Mouse (Mus musculus): ENCODE measurements around the gene Tap1. TPM values are rescaled to one million over a fixed set of nuclear protein-coding genes. Genes with fewer than 3 reads are reported as not detected.

Gene Tap1
- polyA plus RNA-seq, 1 experiment from 2014 or later, result 0.60 TPM

- no peaks in the 10 kb centered on the region for H3K36me3 ChIP-seq
- no peak overlapping the region for H3K4me3 ChIP-seq
- no peak overlapping the region for H3K27ac ChIP-seq (replicated peaks)
- peaks cover 5% of the 10 kb centered on the region; the same call in 1 of the 2 replicates for H3K27me3 ChIP-seq
- no peaks in the 10 kb centered on the region for H3K9me3 ChIP-seq
- H3K4me2 ChIP-seq, result no peak overlapping the region
- ATAC-seq (ENCODE audit: low read depth), result no peak
- H3K9ac ChIP-seq, result no peak overlapping the region
- no peaks in the 10 kb centered on the region for H3K4me1 ChIP-seq (replicated peaks)
- WGBS, result 75% methylated on average over 4 of the region's 4 CpGs
Observed at GRCm38 (mm10) chr17:34244656-34245055, 57.3 kb downstream of the Tap1 start.

Other genes with a start within 250 kb of the Tap1 start
- gene Pfdn6, start 247.2 kb upstream of the Tap1 start, polyA plus RNA-seq (2015; fragmentation: Nextera tagmentation; extraction: Ambion mirVana), result 178 and 182 TPM in 2 replicates
- gene Wdr46, start 246.9 kb upstream of the Tap1 start, polyA plus RNA-seq (2015; fragmentation: Nextera tagmentation; extraction: Ambion mirVana), result 26.9 and 27.6 TPM in 2 replicates
- gene B3galt4, start 236.1 kb upstream of the Tap1 start, polyA plus RNA-seq (2015; fragmentation: Nextera tagmentation; extraction: Ambion mirVana), result 10.8 and 11.7 TPM in 2 replicates
- 63.5 and 67.5 TPM in 2 replicates for gene Vps52, start 231.7 kb upstream of the Tap1 start, polyA plus RNA-seq (2015; fragmentation: Nextera tagmentation; extraction: Ambion mirVana)
- gene Rps18, start 231.6 kb upstream of the Tap1 start, polyA plus RNA-seq (2015; fragmentation: Nextera tagmentation; extraction: Ambion mirVana), result 912 and 939 TPM in 2 replicates
- 11.9 and 13.3 TPM in 2 replicates for gene H2-K1, start 187.2 kb upstream of the Tap1 start, polyA plus RNA-seq (2015; fragmentation: Nextera tagmentation; extraction: Ambion mirVana)
- 19.3 and 22.4 TPM in 2 replicates for gene Ring1, start 162.9 kb upstream of the Tap1 start, polyA plus RNA-seq (2015; fragmentation: Nextera tagmentation; extraction: Ambion mirVana)
- 61.7 and 65.0 TPM in 2 replicates for gene H2-Ke6, start 159.5 kb upstream of the Tap1 start, polyA plus RNA-seq (2015; fragmentation: Nextera tagmentation; extraction: Ambion mirVana)
- gene Slc39a7, start 155.9 kb upstream of the Tap1 start, polyA plus RNA-seq (2015; fragmentation: Nextera tagmentation; extraction: Ambion mirVana), result 158 and 161 TPM in 2 replicates
- gene Rxrb, start 155.7 kb upstream of the Tap1 start, polyA plus RNA-seq (2015; fragmentation: Nextera tagmentation; extraction: Ambion mirVana), result 57.4 and 57.5 TPM in 2 replicates
- gene Col11a2, start 148.1 kb upstream of the Tap1 start, polyA plus RNA-seq (2015; fragmentation: Nextera tagmentation; extraction: Ambion mirVana), result 4.5 and 4.7 TPM in 2 replicates
- gene H2-Oa, start 95.2 kb upstream of the Tap1 start, polyA plus RNA-seq (2015; fragmentation: Nextera tagmentation; extraction: Ambion mirVana), result 0.24 and 0.41 TPM in 2 replicates
- 16.0 and 17.7 TPM in 2 replicates for gene H2-DMa, start 68.0 kb upstream of the Tap1 start, polyA plus RNA-seq (2015; fragmentation: Nextera tagmentation; extraction: Ambion mirVana)
- 137 and 167 TPM in 2 replicates for gene Brd2, start 64.9 kb upstream of the Tap1 start, polyA plus RNA-seq (2015; fragmentation: Nextera tagmentation; extraction: Ambion mirVana)
- gene H2-DMb2, start 44.2 kb upstream of the Tap1 start, polyA plus RNA-seq (2015; fragmentation: Nextera tagmentation; extraction: Ambion mirVana), result not detected in 2 replicates
- not detected in 2 replicates for gene H2-DMb1, start 34.5 kb upstream of the Tap1 start, polyA plus RNA-seq (2015; fragmentation: Nextera tagmentation; extraction: Ambion mirVana)
- gene Psmb9, start 211 bp downstream of the Tap1 start, polyA plus RNA-seq (2015; fragmentation: Nextera tagmentation; extraction: Ambion mirVana), result 0.98 and 1.2 TPM in 2 replicates
- 2.6 and 3.5 TPM in 2 replicates for gene Psmb8, start 10.2 kb downstream of the Tap1 start, polyA plus RNA-seq (2015; fragmentation: Nextera tagmentation; extraction: Ambion mirVana)
- 0.95 and 1.5 TPM in 2 replicates for gene Tap2, start 16.0 kb downstream of the Tap1 start, polyA plus RNA-seq (2015; fragmentation: Nextera tagmentation; extraction: Ambion mirVana)
- gene H2-Ob, start 51.4 kb downstream of the Tap1 start, polyA plus RNA-seq (2015; fragmentation: Nextera tagmentation; extraction: Ambion mirVana), result not detected in 2 replicates
- gene H2-Ab1, start 70.1 kb downstream of the Tap1 start, polyA plus RNA-seq (2015; fragmentation: Nextera tagmentation; extraction: Ambion mirVana), result 1.2 and 2.3 TPM in 2 replicates
- gene H2-Aa, start 100.3 kb downstream of the Tap1 start, polyA plus RNA-seq (2015; fragmentation: Nextera tagmentation; extraction: Ambion mirVana), result 0.36 and 0.63 TPM in 2 replicates
- 2.8 and 2.9 TPM in 2 replicates for gene H2-Eb1, start 118.3 kb downstream of the Tap1 start, polyA plus RNA-seq (2015; fragmentation: Nextera tagmentation; extraction: Ambion mirVana)
- 0.13 and 0.25 TPM in 2 replicates for gene H2-Eb2, start 138.1 kb downstream of the Tap1 start, polyA plus RNA-seq (2015; fragmentation: Nextera tagmentation; extraction: Ambion mirVana)
- not detected in 2 replicates for gene Btnl2, start 167.3 kb downstream of the Tap1 start, polyA plus RNA-seq (2015; fragmentation: Nextera tagmentation; extraction: Ambion mirVana)
- gene Btnl1, start 189.6 kb downstream of the Tap1 start, polyA plus RNA-seq (2015; fragmentation: Nextera tagmentation; extraction: Ambion mirVana), result not detected in 2 replicates
- gene BC051142, start 211.3 kb downstream of the Tap1 start, polyA plus RNA-seq (2015; fragmentation: Nextera tagmentation; extraction: Ambion mirVana), result 2.7 and 2.8 TPM in 2 replicates